Mouse (Mus musculus): ENCODE data around the gene Rpl11.

- TF ChIP-seq POLR2A (IDR thresholded peaks at IDR 0.05; ENCODE audit: insufficient read depth, low read depth, low read length): no peak
- TF ChIP-seq EP300 (IDR thresholded peaks at IDR 0.05; ENCODE audit: insufficient read depth, low read depth, low read length): no peak
These were observed 9.3 kb downstream of the Rpl11 start for GRCm38 (mm10) chr4:136043784-136044400.

Data from heart, adult 2 months (tissue).